Mouse (Mus musculus): ENCODE measurements around the gene Fam49a.

DNA sequence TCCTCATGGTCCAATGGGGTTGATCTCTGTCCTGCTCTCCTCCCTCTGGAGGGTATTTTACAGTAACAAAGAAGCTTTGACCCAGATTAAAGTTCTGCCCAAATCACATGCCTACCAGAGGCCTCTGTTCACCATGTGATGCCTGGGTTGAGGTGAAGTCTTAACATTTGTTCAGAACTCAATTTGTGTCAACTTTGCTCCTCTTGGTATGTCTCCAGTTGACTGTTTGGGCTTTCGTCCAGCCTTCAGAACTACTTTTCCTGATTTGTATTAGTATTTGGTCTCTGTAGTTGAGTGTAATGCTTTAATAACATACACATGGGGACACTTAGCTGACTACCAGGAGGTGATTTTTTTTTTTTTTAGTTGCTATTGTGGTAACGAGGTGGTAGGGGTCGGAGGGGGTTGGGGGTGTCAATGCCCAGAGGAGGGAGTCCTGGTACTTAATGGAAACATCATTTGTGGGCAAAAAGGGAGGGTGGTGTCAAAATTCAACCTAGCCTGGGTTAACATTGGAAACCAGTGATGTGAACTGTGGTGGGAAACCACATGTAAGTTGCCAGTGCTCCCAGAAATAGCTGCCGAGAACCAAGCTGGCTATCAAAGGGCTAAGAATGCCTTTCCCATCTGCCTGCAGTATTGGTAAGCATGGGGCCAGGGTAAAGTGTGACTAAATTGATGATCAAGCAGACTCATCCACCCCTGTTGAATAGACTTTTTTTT is 16.0 kb downstream of the Fam49a start:
- TF ChIP-seq CTCF (IDR thresholded peaks at IDR 0.05; ENCODE audit: control insufficient read depth, insufficient read depth, insufficient replicate concordance, low read depth, low read length) (no peak), POLR2A (IDR thresholded peaks at IDR 0.05; ENCODE audit: control insufficient read depth, low read depth, low read length) (no peak)
